Mouse (Mus musculus): ENCODE measurements around the gene Pomt1. TPM values are rescaled to one million over a fixed set of nuclear protein-coding genes. Genes with fewer than 3 reads are reported as not detected.
A peak's percentile ranks its signal among the peaks of the same experiment; 100 is the strongest.

The Pomt1 gene
- polyA plus RNA-seq, 1 experiment from 2014 or later, result 22.3 TPM

DNA sequence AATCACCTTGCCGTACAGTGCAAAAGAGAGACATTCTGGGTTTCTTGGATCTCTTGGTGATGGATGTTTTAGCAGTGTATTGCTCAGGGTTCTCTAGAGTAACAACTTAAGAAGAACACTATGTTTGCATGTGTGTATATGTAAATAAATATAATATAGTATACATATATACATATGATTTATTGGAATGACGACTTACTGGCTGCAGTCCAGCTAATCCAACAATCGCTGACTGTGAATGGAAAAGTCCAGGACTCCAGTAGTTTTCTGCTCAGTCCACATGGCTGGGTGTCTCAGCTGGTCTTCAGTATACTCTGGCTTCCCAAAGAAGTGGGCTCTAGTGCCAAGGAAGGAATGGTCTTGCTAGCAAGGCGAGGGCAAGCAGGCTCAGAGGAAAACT is 1.2 kb downstream of the Pomt1 start:
- no peak for ATAC-seq
- Histone ChIP-seq H3K4me3 (ENCODE audit: low read depth, low read length) (peak overlapping the region; percentile 65), H3K27ac (ENCODE audit: low read depth, low read length) (no peak overlapping the region), H3K4me1 (ENCODE audit: control insufficient read depth, insufficient read depth, low read length) (peaks cover 11% of the 10 kb centered on the region; the same call in 1 of the 2 replicates), H3K36me3 (ENCODE audit: control insufficient read depth, insufficient read depth, low read length) (peaks cover 39% of the 10 kb centered on the region), H3K9me3 (replicated peaks; ENCODE audit: control insufficient read depth, low read length) (no peaks in the 10 kb centered on the region), H3K9ac (ENCODE audit: low read length) (peak overlapping the region; percentile 76), H3K4me2 (ENCODE audit: low read length) (peak overlapping the region; percentile 87), H3K27me3 (replicated peaks; ENCODE audit: control insufficient read depth, insufficient read depth, low read length) (no peaks in the 10 kb centered on the region)
- DNase-seq (ENCODE audit: low spot score), result peak; percentile 14
- 45% methylated on average over 4 of the region's 4 CpGs for WGBS

DNA sequence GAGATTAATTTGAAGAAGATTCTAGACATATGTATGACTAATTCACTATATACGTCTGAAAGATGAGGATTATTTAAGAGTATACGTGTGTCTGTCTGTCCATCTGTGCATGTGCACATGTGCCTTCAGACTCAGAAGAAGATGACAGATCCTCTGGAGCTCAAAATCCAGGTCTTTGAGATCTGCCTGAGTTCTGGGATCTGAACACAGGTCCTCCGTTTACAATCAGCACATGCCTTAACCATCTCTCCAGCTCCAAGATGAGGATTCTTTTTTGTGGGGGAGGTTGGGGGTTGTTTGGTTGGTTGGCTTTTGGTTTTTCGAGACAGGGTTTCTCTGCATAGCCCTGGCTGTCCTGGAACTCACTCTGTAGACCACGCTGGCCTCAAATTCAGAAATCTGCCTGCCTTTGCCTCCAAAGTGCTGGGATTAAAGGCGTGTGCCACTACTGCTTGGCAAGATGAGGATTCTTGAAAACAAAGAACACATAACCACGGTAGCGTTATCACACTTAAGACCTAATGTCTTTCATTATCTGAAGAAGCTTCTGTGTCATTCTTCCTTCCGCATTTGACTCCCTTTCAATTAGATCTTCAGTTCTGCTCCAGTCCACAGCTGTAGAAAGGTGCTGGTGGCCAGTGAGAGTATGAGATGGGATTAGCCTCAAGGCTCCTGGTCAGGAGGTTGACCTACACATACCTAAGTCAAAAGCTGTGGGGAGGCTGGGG is 2.5 kb downstream of the Pomt1 start:
- H3K4me1 ChIP-seq (ENCODE audit: control insufficient read depth, insufficient read depth, low read length), result peaks cover 11% of the 10 kb centered on the region; the same call in 1 of the 2 replicates
- 92% methylated on average over 9 of the region's 9 CpGs for WGBS
- no peak overlapping the region for H3K4me3 ChIP-seq (ENCODE audit: low read depth, low read length)
- H3K4me2 ChIP-seq (ENCODE audit: low read length), result no peak overlapping the region
- no peaks in the 10 kb centered on the region for H3K9me3 ChIP-seq (replicated peaks; ENCODE audit: control insufficient read depth, low read length)
- ATAC-seq (no peak), DNase-seq (ENCODE audit: low spot score) (no peak)
- no peak overlapping the region for H3K27ac ChIP-seq (ENCODE audit: low read depth, low read length)
- H3K36me3 ChIP-seq (ENCODE audit: control insufficient read depth, insufficient read depth, low read length), result peaks cover 38% of the 10 kb centered on the region
- no peak overlapping the region for H3K9ac ChIP-seq (ENCODE audit: low read length)
- no peaks in the 10 kb centered on the region for H3K27me3 ChIP-seq (replicated peaks; ENCODE audit: control insufficient read depth, insufficient read depth, low read length)

DNA sequence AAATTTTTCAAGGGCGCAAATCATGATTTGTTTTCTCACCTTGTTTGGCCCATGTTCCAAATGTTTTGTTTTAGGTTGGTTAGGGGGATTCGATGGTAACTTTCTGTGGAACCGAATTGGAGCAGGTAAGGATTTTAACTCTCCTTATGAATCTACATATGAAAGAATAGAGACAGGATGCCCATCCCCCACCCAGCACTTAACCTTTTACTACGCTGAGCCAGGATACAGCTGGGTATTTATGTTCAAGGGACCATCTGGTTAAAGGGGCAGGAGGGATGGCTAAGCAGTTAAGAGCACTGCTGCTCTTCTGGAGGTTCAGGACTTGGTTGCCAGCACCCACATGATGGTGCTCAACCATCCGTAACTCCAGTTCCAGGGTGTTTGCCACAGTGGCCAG is 4.2 kb downstream of the Pomt1 start:
- no peak overlapping the region for H3K27ac ChIP-seq (ENCODE audit: low read depth, low read length)
- no peaks in the 10 kb centered on the region for H3K9me3 ChIP-seq (replicated peaks; ENCODE audit: control insufficient read depth, low read length)
- WGBS, result 87% methylated on average over 5 of the region's 5 CpGs
- peaks cover 7% of the 10 kb centered on the region; the same call in 1 of the 2 replicates for H3K4me1 ChIP-seq (ENCODE audit: control insufficient read depth, insufficient read depth, low read length)
- H3K4me3 ChIP-seq (ENCODE audit: low read depth, low read length), result no peak overlapping the region
- H3K36me3 ChIP-seq (ENCODE audit: control insufficient read depth, insufficient read depth, low read length), result peaks cover 44% of the 10 kb centered on the region
- ATAC-seq (no peak), DNase-seq (ENCODE audit: low spot score) (no peak)
- no peak overlapping the region for H3K4me2 ChIP-seq (ENCODE audit: low read length)
- no peaks in the 10 kb centered on the region for H3K27me3 ChIP-seq (replicated peaks; ENCODE audit: control insufficient read depth, insufficient read depth, low read length)
- H3K9ac ChIP-seq (ENCODE audit: low read length), result no peak overlapping the region

DNA sequence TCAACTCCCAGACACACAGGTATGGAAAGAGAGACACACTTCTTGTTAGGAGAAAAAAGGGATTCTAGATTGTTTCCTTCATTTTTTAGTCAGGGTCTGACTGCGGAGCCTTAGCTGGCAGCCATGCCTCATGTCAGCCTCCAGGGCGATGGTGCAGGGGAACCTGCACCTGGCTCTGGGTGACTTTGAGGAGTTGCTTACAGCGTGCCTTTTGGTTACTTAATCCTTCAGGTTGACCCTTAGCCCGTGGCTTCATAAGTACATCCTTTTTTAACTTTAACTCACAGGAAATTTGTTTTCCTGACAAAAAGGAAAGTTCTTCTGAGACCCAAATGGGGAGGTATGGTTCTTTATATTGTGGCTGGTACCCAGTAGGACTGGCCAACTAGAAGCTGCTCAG is 6.6 kb downstream of the Pomt1 start:
- DNase-seq (ENCODE audit: low spot score) (no peak), ATAC-seq (no peak)
- H3K36me3 ChIP-seq (ENCODE audit: control insufficient read depth, insufficient read depth, low read length), result peaks cover 58% of the 10 kb centered on the region
- H3K9me3 ChIP-seq (replicated peaks; ENCODE audit: control insufficient read depth, low read length), result no peaks in the 10 kb centered on the region
- no peaks in the 10 kb centered on the region for H3K4me1 ChIP-seq (ENCODE audit: control insufficient read depth, insufficient read depth, low read length)
- H3K4me3 ChIP-seq (ENCODE audit: low read depth, low read length), result no peak overlapping the region
- WGBS, result 88% methylated on average over 4 of the region's 4 CpGs
- H3K27ac ChIP-seq (ENCODE audit: low read depth, low read length), result no peak overlapping the region
- no peaks in the 10 kb centered on the region for H3K27me3 ChIP-seq (replicated peaks; ENCODE audit: control insufficient read depth, insufficient read depth, low read length)
- no peak overlapping the region for H3K9ac ChIP-seq (ENCODE audit: low read length)
- no peak overlapping the region for H3K4me2 ChIP-seq (ENCODE audit: low read length)

DNA sequence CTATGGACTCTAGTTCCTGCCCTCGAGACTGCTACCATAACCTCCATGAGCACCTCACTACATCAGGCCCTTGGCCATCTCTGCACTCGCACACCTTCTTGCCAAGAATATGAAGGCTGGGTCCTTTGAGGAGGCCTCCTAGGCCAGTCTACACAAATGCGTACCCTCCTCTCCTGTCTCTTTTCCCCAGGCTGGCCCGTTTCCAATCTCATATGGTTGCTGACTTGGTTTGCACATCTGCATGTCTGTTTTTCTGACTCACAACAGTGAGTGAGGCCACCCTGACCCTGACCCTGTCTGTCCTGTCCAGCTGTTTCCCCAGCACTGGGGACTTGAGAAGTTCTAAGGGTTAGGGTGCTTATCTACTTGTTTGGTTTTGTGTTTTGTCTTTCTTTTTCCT is 10.4 kb downstream of the Pomt1 start:
- H3K9ac ChIP-seq (ENCODE audit: low read length), result no peak overlapping the region
- no peak overlapping the region for H3K4me2 ChIP-seq (ENCODE audit: low read length)
- WGBS, result 92% methylated on average over 4 of the region's 4 CpGs
- ATAC-seq, result no peak
- no peak overlapping the region for H3K4me3 ChIP-seq (ENCODE audit: low read depth, low read length)
- no peak for DNase-seq (ENCODE audit: low spot score)
- H3K27me3 ChIP-seq (replicated peaks; ENCODE audit: control insufficient read depth, insufficient read depth, low read length), result no peaks in the 10 kb centered on the region
- no peaks in the 10 kb centered on the region for H3K9me3 ChIP-seq (replicated peaks; ENCODE audit: control insufficient read depth, low read length)
- no peak overlapping the region for H3K27ac ChIP-seq (ENCODE audit: low read depth, low read length)
- peaks cover 82% of the 10 kb centered on the region for H3K36me3 ChIP-seq (ENCODE audit: control insufficient read depth, insufficient read depth, low read length)
- no peaks in the 10 kb centered on the region for H3K4me1 ChIP-seq (ENCODE audit: control insufficient read depth, insufficient read depth, low read length)

DNA sequence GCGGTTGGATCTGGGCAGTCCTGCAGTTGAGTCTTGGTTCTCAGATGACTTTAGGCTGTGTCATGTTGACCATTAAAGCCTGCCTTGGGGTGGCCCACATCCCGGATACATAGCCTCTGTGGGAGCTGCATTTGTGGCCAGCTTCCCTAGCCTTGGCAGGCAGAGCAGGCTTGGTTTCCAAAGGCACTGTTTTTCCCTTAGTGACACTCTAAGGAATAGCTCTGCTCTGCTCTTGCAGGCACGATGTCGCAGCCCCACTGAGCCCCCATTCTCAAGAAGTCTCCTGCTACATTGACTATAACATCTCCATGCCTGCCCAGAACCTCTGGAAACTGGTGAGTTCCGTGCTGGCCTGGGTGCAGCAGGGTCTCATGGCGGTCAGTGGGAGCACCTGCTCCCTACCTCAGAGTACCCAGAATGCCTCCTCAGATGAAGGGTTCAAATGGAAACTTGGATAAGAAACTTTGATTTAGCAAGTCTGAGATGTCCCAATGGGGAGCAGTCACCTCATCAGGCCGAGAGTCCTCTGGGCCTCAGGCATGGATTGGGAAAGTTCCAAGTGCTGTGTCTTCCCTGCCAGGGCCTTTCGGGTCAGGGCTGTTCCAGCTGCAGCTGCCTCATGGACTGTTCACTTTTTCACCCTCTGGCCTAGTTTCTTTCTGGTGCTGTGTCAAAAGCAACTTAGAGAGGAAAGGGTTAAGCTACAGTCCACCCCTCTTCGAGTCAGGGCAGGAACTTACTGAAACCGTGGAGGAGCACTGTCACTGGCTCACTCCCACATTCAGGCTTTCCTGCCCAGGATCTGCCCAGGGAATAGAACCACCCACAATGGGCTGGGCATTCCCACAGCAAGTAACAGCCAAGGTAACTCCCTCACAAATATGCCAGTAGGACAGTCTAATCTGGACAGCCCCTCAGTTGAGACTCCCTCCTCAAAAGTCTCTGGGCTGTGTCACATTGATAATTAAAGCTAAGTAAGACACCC is 12.3 kb downstream of the Pomt1 start:
- ATAC-seq (no peak), DNase-seq (ENCODE audit: low spot score) (no peak)
- no peaks in the 10 kb centered on the region for H3K9me3 ChIP-seq (replicated peaks; ENCODE audit: control insufficient read depth, low read length)
- H3K4me1 ChIP-seq (ENCODE audit: control insufficient read depth, insufficient read depth, low read length), result no peaks in the 10 kb centered on the region
- 77% methylated on average over 10 of the region's 10 CpGs for WGBS
- H3K36me3 ChIP-seq (ENCODE audit: control insufficient read depth, insufficient read depth, low read length), result peaks cover 82% of the 10 kb centered on the region
- H3K27me3 ChIP-seq (replicated peaks; ENCODE audit: control insufficient read depth, insufficient read depth, low read length), result no peaks in the 10 kb centered on the region
- no peak overlapping the region for H3K9ac ChIP-seq (ENCODE audit: low read length)
- H3K27ac ChIP-seq (ENCODE audit: low read depth, low read length), result no peak overlapping the region
- H3K4me3 ChIP-seq (ENCODE audit: low read depth, low read length), result no peak overlapping the region
- no peak overlapping the region for H3K4me2 ChIP-seq (ENCODE audit: low read length)

DNA sequence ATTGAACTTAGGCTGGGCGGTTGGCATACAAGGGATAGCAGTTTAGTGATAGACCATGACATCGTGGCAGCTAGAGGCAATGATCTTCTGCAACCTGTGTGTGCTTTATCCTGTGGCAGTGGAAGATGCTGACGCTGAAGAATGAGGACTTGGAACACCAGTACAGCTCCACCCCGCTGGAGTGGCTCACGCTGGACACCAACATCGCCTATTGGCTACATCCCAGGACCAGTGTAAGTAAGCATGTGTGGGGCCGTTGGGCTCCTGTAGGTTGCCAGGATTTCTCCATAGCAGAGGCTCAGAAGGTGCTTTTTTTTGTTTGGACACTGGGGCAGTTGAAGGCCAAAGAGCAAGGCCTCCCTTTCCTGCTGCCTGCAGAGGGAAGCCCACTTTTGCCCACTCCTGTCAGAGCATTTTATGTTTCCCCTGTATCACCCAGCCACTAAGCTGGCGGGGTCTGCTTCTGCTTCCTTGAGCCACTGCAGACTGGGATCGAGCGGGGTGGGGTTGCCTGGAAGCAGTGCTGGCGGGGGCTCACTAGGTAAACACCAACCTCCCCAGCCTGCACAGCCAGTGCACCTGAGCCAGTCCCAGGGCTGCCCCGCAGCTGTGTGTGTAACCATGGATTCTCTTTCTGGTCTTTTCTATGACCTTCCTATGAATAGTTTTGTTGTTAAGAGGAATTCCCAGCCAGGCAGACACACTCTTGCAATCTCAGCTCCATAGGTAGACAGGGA is 15.6 kb downstream of the Pomt1 start:
- H3K27ac ChIP-seq (ENCODE audit: low read depth, low read length), result no peak overlapping the region
- H3K27me3 ChIP-seq (replicated peaks; ENCODE audit: control insufficient read depth, insufficient read depth, low read length), result no peaks in the 10 kb centered on the region

DNA sequence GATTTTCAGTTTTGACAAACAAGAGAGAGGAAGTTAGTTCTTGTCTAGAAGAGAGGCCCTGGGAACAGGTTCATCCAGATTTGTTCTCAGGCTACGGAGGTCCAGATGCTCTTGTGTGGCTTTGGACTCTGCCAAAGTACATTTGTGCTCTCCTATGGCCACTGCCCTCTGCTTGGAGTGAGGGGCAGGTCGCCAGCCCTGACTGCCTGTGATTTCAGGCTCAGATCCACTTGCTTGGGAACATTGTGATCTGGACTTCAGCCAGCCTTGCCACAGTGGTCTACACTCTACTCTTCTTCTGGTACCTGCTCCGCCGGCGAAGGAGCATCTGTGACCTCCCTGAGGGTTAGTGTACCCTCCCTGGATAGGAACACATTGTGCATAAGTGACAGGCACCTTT is 16.3 kb downstream of the Pomt1 start:
- DNase-seq (ENCODE audit: low spot score) (no peak), ATAC-seq (no peak)
- no peaks in the 10 kb centered on the region for H3K9me3 ChIP-seq (replicated peaks; ENCODE audit: control insufficient read depth, low read length)
- H3K4me1 ChIP-seq (ENCODE audit: control insufficient read depth, insufficient read depth, low read length), result no peaks in the 10 kb centered on the region
- WGBS, result 93% methylated on average over 5 of the region's 5 CpGs
- peaks cover 85% of the 10 kb centered on the region for H3K36me3 ChIP-seq (ENCODE audit: control insufficient read depth, insufficient read depth, low read length)
- H3K4me2 ChIP-seq (ENCODE audit: low read length), result no peak overlapping the region
- no peak overlapping the region for H3K9ac ChIP-seq (ENCODE audit: low read length)
- H3K27me3 ChIP-seq (replicated peaks; ENCODE audit: control insufficient read depth, insufficient read depth, low read length), result no peaks in the 10 kb centered on the region
- H3K4me3 ChIP-seq (ENCODE audit: low read depth, low read length), result no peak overlapping the region
- no peak overlapping the region for H3K27ac ChIP-seq (ENCODE audit: low read depth, low read length)

More for the DNA sequence above, 15.6 kb downstream of the Pomt1 start:
- DNase-seq (ENCODE audit: low spot score) (no peak), ATAC-seq (no peak)
- Histone ChIP-seq H3K9ac (ENCODE audit: low read length) (no peak overlapping the region), H3K4me3 (ENCODE audit: low read depth, low read length) (no peak overlapping the region), H3K4me1 (ENCODE audit: control insufficient read depth, insufficient read depth, low read length) (no peaks in the 10 kb centered on the region), H3K9me3 (replicated peaks; ENCODE audit: control insufficient read depth, low read length) (no peaks in the 10 kb centered on the region), H3K4me2 (ENCODE audit: low read length) (no peak overlapping the region), H3K36me3 (ENCODE audit: control insufficient read depth, insufficient read depth, low read length) (peaks cover 84% of the 10 kb centered on the region)
- WGBS, result 92% methylated on average over 12 of the region's 12 CpGs
